Mouse (Mus musculus): Measurements from ENCODE around the gene Stk32b.

Gene Stk32b

GRCm38 (mm10) chr5:37506880-37507519 is 210.0 kb downstream of the Stk32b start:
- no peaks in the 10 kb centered on the region for H3K36me3 ChIP-seq (ENCODE audit: control insufficient read depth, insufficient read depth, low read length, poor library complexity, severe bottlenecking)
- no peak for DNase-seq (ENCODE audit: low read depth, low spot score)
- H3K27me3 ChIP-seq (ENCODE audit: control insufficient read depth, insufficient read depth, low read length, poor library complexity, severe bottlenecking), result no peaks in the 10 kb centered on the region

GRCm38 (mm10) chr5:37494984-37495476 is 221.9 kb downstream of the Stk32b start:
- Histone ChIP-seq H3K27me3 (ENCODE audit: control insufficient read depth, insufficient read depth, low read length, poor library complexity, severe bottlenecking) (no peaks in the 10 kb centered on the region), H3K36me3 (ENCODE audit: control insufficient read depth, insufficient read depth, low read length, poor library complexity, severe bottlenecking) (no peaks in the 10 kb centered on the region)
- no peak for DNase-seq (ENCODE audit: low read depth, low spot score)

GRCm38 (mm10) chr5:37472025-37472608 is 244.9 kb downstream of the Stk32b start:
- DNase-seq (ENCODE audit: low read depth, low spot score), result no peak
- no peaks in the 10 kb centered on the region for H3K36me3 ChIP-seq (ENCODE audit: control insufficient read depth, insufficient read depth, low read length, poor library complexity, severe bottlenecking)
- H3K27me3 ChIP-seq (ENCODE audit: control insufficient read depth, insufficient read depth, low read length, poor library complexity, severe bottlenecking), result no peaks in the 10 kb centered on the region

GRCm38 (mm10) chr5:37471584-37471983 is 245.4 kb downstream of the Stk32b start:
- Histone ChIP-seq H3K27me3 (ENCODE audit: control insufficient read depth, insufficient read depth, low read length, poor library complexity, severe bottlenecking) (no peaks in the 10 kb centered on the region), H3K36me3 (ENCODE audit: control insufficient read depth, insufficient read depth, low read length, poor library complexity, severe bottlenecking) (no peaks in the 10 kb centered on the region)
- no peak for DNase-seq (ENCODE audit: low read depth, low spot score)

- no peaks in the 10 kb centered on the region for H3K27me3 ChIP-seq (ENCODE audit: control insufficient read depth, insufficient read depth, low read length, poor library complexity, severe bottlenecking)
- no peaks in the 10 kb centered on the region for H3K36me3 ChIP-seq (ENCODE audit: control insufficient read depth, insufficient read depth, low read length, poor library complexity, severe bottlenecking)
- no peak for DNase-seq (ENCODE audit: low read depth, low spot score)
Observed at GRCm38 (mm10) chr5:37469031-37469430, 247.9 kb downstream of the Stk32b start.

GRCm38 (mm10) chr5:37467646-37468045 is 249.3 kb downstream of the Stk32b start:
- no peak for DNase-seq (ENCODE audit: low read depth, low spot score)
- H3K36me3 ChIP-seq (ENCODE audit: control insufficient read depth, insufficient read depth, low read length, poor library complexity, severe bottlenecking), result no peaks in the 10 kb centered on the region
- H3K27me3 ChIP-seq (ENCODE audit: control insufficient read depth, insufficient read depth, low read length, poor library complexity, severe bottlenecking), result no peaks in the 10 kb centered on the region

GRCm38 (mm10) chr5:37465461-37465860 is 251.5 kb downstream of the Stk32b start:
- H3K36me3 ChIP-seq (ENCODE audit: control insufficient read depth, insufficient read depth, low read length, poor library complexity, severe bottlenecking), result no peaks in the 10 kb centered on the region
- no peak for DNase-seq (ENCODE audit: low read depth, low spot score)
- no peaks in the 10 kb centered on the region for H3K27me3 ChIP-seq (ENCODE audit: control insufficient read depth, insufficient read depth, low read length, poor library complexity, severe bottlenecking)

GRCm38 (mm10) chr5:37458236-37458635 is 258.7 kb downstream of the Stk32b start:
- no peak for DNase-seq (ENCODE audit: low read depth, low spot score)
- Histone ChIP-seq H3K27me3 (ENCODE audit: control insufficient read depth, insufficient read depth, low read length, poor library complexity, severe bottlenecking) (no peaks in the 10 kb centered on the region), H3K36me3 (ENCODE audit: control insufficient read depth, insufficient read depth, low read length, poor library complexity, severe bottlenecking) (no peaks in the 10 kb centered on the region)

GRCm38 (mm10) chr5:37457831-37458230 is 259.1 kb downstream of the Stk32b start:
- Histone ChIP-seq H3K36me3 (ENCODE audit: control insufficient read depth, insufficient read depth, low read length, poor library complexity, severe bottlenecking) (no peaks in the 10 kb centered on the region), H3K27me3 (ENCODE audit: control insufficient read depth, insufficient read depth, low read length, poor library complexity, severe bottlenecking) (no peaks in the 10 kb centered on the region)
- DNase-seq (ENCODE audit: low read depth, low spot score), result no peak

GRCm38 (mm10) chr5:37457191-37457590 is 259.8 kb downstream of the Stk32b start:
- no peak for DNase-seq (ENCODE audit: low read depth, low spot score)

GRCm38 (mm10) chr5:37456590-37456989 is 260.4 kb downstream of the Stk32b start:
- Histone ChIP-seq H3K36me3 (ENCODE audit: control insufficient read depth, insufficient read depth, low read length, poor library complexity, severe bottlenecking) (no peaks in the 10 kb centered on the region), H3K27me3 (ENCODE audit: control insufficient read depth, insufficient read depth, low read length, poor library complexity, severe bottlenecking) (no peaks in the 10 kb centered on the region)
- no peak for DNase-seq (ENCODE audit: low read depth, low spot score)

More at GRCm38 (mm10) chr5:37457191-37457590, 259.8 kb downstream of the Stk32b start:
- no peaks in the 10 kb centered on the region for H3K36me3 ChIP-seq (ENCODE audit: control insufficient read depth, insufficient read depth, low read length, poor library complexity, severe bottlenecking)
- no peaks in the 10 kb centered on the region for H3K27me3 ChIP-seq (ENCODE audit: control insufficient read depth, insufficient read depth, low read length, poor library complexity, severe bottlenecking)

- Histone ChIP-seq H3K27me3 (ENCODE audit: control insufficient read depth, insufficient read depth, low read length, poor library complexity, severe bottlenecking) (no peaks in the 10 kb centered on the region), H3K36me3 (ENCODE audit: control insufficient read depth, insufficient read depth, low read length, poor library complexity, severe bottlenecking) (no peaks in the 10 kb centered on the region)
- no peak for DNase-seq (ENCODE audit: low read depth, low spot score)
Observed at GRCm38 (mm10) chr5:37447546-37447945, 269.4 kb downstream of the Stk32b start.

GRCm38 (mm10) chr5:37442767-37443166 is 274.2 kb downstream of the Stk32b start:
- DNase-seq (ENCODE audit: low read depth, low spot score), result no peak
- Histone ChIP-seq H3K27me3 (ENCODE audit: control insufficient read depth, insufficient read depth, low read length, poor library complexity, severe bottlenecking) (no peaks in the 10 kb centered on the region), H3K36me3 (ENCODE audit: control insufficient read depth, insufficient read depth, low read length, poor library complexity, severe bottlenecking) (no peaks in the 10 kb centered on the region)

GRCm38 (mm10) chr5:37435417-37435816 is 281.6 kb downstream of the Stk32b start:
- Histone ChIP-seq H3K36me3 (ENCODE audit: control insufficient read depth, insufficient read depth, low read length, poor library complexity, severe bottlenecking) (no peaks in the 10 kb centered on the region), H3K27me3 (ENCODE audit: control insufficient read depth, insufficient read depth, low read length, poor library complexity, severe bottlenecking) (no peaks in the 10 kb centered on the region)
- DNase-seq (ENCODE audit: low read depth, low spot score), result no peak

- no peaks in the 10 kb centered on the region for H3K27me3 ChIP-seq (ENCODE audit: control insufficient read depth, insufficient read depth, low read length, poor library complexity, severe bottlenecking)
- H3K36me3 ChIP-seq (ENCODE audit: control insufficient read depth, insufficient read depth, low read length, poor library complexity, severe bottlenecking), result no peaks in the 10 kb centered on the region
- no peak for DNase-seq (ENCODE audit: low read depth, low spot score)
Observed at GRCm38 (mm10) chr5:37427210-37427609, 289.8 kb downstream of the Stk32b start.
